Mouse (Mus musculus) gastrocnemius, postnatal 10 days (tissue): Measurements from ENCODE around the gene Ssh2. TPM values are rescaled to one million over a fixed set of nuclear protein-coding genes. Genes with fewer than 3 reads are reported as not detected.
"Not testable (repeated sequence)": the region's sequence is repeated elsewhere in the genome, so short reads cannot be mapped to it uniquely, and the experiment has no call there.

Experiments used
- DNase-seq: peaks from one replicate; pipeline ENCODE4 v3.0.0; 2021; ENCODE audit warnings: mixed read lengths
- total RNA-seq, 2 experiments: library from RNA; stranded (reverse); gene quantifications; 2 replicates each; pipeline ENCODE4 v1.2.3; 2021

Ssh2 gene
- total RNA-seq, 2 experiments from 2014 or later = 37.3 to 37.6 TPM

- DNase-seq = peak; percentile 94
Observed at GRCm38 (mm10) chr11:77348142-77348741, 132.2 kb downstream of the Ssh2 start.

GRCm38 (mm10) chr11:77348985-77349384 lies 132.9 kb downstream of the Ssh2 start:
- no peak for DNase-seq

GRCm38 (mm10) chr11:77349698-77350097 lies 133.6 kb downstream of the Ssh2 start:
- DNase-seq = no peak

GRCm38 (mm10) chr11:77355055-77355454 lies 139.0 kb downstream of the Ssh2 start:
- no peak for DNase-seq

GRCm38 (mm10) chr11:77357839-77358238 lies 141.8 kb downstream of the Ssh2 start:
- no peak for DNase-seq

GRCm38 (mm10) chr11:77363476-77363875 lies 147.4 kb downstream of the Ssh2 start:
- DNase-seq = no peak

- no peak for DNase-seq
Observed at GRCm38 (mm10) chr11:77364376-77364775, 148.3 kb downstream of the Ssh2 start.

- DNase-seq = no peak
Observed at GRCm38 (mm10) chr11:77365706-77366386, 149.8 kb downstream of the Ssh2 start.

- no peak for DNase-seq
Observed at GRCm38 (mm10) chr11:77367541-77368270, 151.6 kb downstream of the Ssh2 start.

GRCm38 (mm10) chr11:77369188-77369840 lies 153.2 kb downstream of the Ssh2 start:
- no peak for DNase-seq

GRCm38 (mm10) chr11:77369841-77370191 lies 153.7 kb downstream of the Ssh2 start:
- no peak for DNase-seq

- no peak for DNase-seq
Observed at GRCm38 (mm10) chr11:77371088-77371487, 155.0 kb downstream of the Ssh2 start.

- DNase-seq = no peak
Observed at GRCm38 (mm10) chr11:77371696-77372095, 155.6 kb downstream of the Ssh2 start.

GRCm38 (mm10) chr11:77372196-77372904 lies 156.3 kb downstream of the Ssh2 start:
- peak; percentile 13 for DNase-seq

- DNase-seq = no peak
Observed at GRCm38 (mm10) chr11:77378622-77379021, 162.5 kb downstream of the Ssh2 start.

- DNase-seq = no peak
Observed at GRCm38 (mm10) chr11:77381174-77381573, 165.1 kb downstream of the Ssh2 start.

- DNase-seq = no peak
Observed at GRCm38 (mm10) chr11:77384151-77384550, 168.1 kb downstream of the Ssh2 start.

GRCm38 (mm10) chr11:77385706-77386690 lies 169.9 kb downstream of the Ssh2 start:
- DNase-seq = no peak

GRCm38 (mm10) chr11:77388197-77388596 lies 172.1 kb downstream of the Ssh2 start:
- not testable (repeated sequence) for DNase-seq

GRCm38 (mm10) chr11:77395539-77395938 lies 179.5 kb downstream of the Ssh2 start:
- no peak for DNase-seq

- no peak for DNase-seq
Observed at GRCm38 (mm10) chr11:77402508-77402907, 186.4 kb downstream of the Ssh2 start.
